Mouse (Mus musculus): ENCODE results near the gene Zfp607b.

Gene Zfp607b

GRCm38 (mm10) chr7:27685220-27685619, 3.9 kb upstream of the Zfp607b start:
- no peak for DNase-seq (ENCODE audit: extremely low spot score, low spot score)

DNA sequence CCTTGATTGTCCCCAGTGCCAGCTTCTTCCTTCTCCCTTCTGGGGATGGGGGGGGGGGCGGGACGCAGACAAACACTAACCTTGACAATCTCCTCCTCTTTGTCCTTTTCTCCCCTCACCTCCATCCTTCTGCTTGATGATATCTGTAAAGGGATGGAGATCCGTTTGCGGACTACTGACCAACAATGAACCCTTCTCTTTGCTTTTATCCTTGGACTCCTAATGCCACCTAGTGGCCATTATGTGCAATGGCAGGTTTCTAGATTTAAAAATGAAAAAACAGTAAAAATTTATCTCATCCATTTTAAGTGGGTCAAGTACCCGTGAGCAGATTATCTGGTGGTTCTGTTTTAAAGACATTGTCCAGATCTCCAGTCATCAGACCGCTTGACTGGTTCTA, 3.5 kb upstream of the Zfp607b start:
- DNase-seq (ENCODE audit: extremely low spot score, low spot score), result peak; percentile 42

DNA sequence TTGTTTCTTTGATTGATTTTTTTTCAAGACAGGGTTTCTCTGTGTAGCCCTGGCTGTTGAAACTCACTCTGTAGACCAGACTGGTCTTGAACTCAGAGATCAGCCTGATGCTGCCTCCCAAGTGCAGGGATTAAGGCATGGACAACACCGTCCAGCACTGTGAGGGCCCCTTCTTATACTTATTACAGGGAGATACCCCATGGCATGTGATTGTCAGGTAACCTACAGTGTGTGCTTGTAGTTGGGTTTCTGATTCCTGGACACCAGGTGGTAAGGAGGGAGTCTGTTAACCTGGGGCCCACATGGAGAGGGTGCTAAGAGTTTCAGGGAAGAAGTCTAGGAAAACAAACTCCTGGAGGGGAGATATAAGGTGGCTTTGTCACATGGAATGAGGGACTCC, 2.1 kb upstream of the Zfp607b start:
- no peak for DNase-seq (ENCODE audit: extremely low spot score, low spot score)

DNA sequence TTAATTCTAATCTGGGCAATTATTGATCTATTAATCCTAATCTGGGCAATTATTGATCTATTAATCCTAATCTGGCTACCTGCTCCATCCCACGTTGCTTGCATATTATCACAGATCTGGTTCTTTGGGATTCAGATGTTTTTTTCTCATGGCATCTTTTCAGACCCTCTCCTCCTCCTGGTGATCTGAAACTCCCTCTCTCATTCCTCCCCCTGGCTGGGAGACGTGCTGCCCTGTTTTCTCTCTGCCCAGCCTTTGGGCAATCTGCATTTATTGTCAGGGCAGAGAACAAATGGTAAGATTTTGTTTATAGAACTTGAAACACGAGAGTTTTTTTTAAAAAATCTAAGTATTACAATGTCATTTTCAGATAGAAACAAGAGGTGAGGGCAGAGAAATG, 1.3 kb upstream of the Zfp607b start:
- DNase-seq (ENCODE audit: extremely low spot score, low spot score), result no peak

- DNase-seq (ENCODE audit: extremely low spot score, low spot score), result peak; percentile 30
Measured at GRCm38 (mm10) chr7:27688246-27688788, 823 bp upstream of the Zfp607b start.

DNA sequence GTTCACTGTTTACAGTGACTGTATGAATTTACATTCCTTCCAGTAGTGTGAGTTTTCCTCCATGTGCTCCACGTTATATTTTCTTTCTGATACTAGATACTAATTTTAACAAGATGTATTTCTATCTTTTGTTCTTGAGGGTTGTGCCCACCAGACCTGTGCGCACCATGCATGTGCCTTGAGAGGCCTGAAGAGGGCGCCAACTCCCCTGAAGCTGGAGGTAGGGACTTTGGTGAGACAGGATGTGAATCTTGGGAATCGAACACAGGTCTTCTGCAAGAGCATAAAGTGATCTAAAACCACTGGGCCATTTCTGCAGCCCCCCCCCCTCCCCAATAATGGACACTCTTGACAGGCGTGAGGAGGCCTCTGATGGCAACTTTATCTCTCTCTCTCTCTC, 1.9 kb downstream of the Zfp607b start:
- peak; percentile 44 for DNase-seq (ENCODE audit: extremely low spot score, low spot score)

GRCm38 (mm10) chr7:27696711-27697110, 7.6 kb downstream of the Zfp607b start:
- no peak for DNase-seq (ENCODE audit: extremely low spot score, low spot score)

- DNase-seq (ENCODE audit: extremely low spot score, low spot score), result no peak
Measured at GRCm38 (mm10) chr7:27710402-27710801, 21.3 kb downstream of the Zfp607b start.

DNA sequence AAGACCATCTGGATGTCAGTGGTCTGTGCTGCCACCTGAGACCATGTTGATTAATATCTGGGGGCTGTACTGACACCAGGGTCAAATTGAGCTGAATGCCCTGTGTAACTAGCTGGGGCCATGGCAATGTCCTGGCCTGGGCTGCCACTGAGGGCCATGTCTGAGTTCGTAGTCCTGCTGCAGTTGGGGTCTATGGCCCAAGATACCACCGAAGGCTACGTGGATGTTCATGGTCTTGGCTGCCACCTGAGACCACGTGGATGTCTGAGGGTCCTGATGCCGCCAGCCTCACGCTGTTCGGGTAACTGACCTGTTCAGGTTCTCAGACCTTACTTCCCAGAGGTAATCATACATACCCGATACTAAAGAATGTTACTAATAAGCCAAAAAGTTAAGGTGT, 32.8 kb downstream of the Zfp607b start:
- DNase-seq (ENCODE audit: extremely low spot score, low spot score), result no peak

DNA sequence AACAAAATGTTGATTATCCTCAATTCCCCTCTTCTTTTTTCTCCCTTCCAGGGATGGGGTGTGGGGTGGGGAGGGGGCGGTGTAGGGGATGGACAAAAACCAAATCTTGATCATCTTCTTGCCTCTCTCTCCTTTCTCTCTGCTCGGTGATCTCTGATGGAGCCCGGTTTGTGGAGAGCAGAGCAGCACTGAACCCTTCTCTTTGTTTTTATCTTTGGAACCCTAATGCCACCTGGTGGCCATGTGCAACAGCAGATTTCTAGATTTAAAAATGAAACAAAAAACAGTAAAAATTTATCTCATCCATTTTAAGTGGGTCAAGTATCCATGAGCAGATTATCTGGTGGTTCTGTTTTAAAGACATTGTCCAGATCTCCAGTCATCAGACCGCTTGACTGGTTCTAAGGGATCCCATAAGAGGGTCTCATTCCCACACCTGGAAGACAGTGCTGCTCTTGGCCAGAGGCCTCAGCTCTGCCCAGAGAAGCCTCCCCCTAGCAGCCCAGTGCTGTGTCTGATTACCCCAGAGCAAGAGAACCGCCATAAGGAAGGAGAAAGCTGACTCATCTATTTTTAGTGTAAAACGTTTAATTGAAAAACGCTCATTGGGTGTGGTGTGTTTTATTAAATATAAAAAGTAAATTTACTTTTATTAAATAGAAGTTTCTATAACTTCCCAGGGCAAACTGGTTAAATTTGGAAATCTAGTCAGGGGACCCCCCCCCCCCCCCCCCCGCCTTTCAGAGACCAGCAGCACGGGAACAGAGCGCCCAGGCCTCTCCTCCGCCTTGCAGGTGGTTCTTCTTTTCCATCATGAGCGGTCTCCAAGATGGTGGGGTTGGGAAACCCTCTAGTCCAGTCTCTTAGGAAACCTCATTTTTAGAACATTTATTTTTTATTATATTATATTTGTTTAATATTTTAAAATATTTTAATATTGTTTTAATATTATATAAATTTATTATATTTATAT, 36.7 kb downstream of the Zfp607b start:
- peak; percentile 37 for DNase-seq (ENCODE audit: extremely low spot score, low spot score)

GRCm38 (mm10) chr7:27727471-27727870, 38.3 kb downstream of the Zfp607b start:
- DNase-seq (ENCODE audit: extremely low spot score, low spot score), result no peak

DNA sequence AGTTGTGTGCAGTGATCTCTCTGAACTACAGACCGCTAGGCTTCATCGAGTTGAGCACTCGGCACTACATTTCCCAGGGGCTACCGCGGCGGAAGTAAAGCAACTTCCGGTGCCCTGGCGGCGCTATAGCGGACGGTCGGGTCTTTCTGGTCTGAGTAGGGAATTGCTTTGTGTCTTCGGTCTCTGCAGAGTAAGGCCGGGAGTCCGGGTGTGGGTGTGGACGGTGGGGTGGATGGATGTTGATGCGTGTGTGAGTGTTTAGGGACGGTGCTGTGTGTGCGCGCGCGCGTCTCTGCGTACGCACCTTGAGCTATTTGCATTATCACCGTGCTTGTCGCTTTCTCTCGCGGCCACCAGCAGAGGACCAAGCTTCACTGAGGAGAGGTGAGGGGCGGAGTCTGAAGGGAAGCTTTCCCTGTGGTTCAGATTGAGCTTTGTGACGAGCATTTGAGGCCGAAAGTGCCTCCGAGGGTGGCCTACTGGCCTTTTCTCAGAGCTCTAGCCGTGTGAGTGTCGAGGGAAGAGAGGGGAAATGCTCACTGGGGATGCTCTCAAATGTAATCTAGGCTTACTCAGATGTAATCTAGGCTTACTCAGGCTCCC, 42.2 kb downstream of the Zfp607b start, which contains the start of gene Zfp60:
Gene Zfp60 (plus strand): TSS at position 109 of the 603 bp plus-strand sequence.
- DNase-seq (ENCODE audit: extremely low spot score, low spot score), result peak; percentile 91

DNA sequence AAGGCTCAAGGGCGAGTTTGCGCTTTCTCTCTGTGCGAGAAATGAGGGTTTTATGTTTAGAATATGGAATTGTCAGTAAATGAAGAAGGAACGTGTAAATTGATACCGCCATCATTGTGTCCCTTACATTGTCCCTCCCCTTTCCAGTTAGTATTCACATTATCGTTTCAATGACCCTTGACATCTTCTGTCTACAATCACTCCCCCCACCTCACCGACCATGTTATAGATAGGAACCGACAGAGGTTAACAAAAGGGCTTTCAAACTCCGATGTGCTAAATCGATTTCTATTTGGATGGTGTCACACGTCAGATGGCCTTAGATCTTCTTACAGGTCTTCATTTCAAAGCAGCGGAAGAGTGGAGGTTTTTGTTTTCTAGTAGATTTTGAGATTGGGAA, 42.8 kb downstream of the Zfp607b start:
- DNase-seq (ENCODE audit: extremely low spot score, low spot score), result peak; percentile 27

GRCm38 (mm10) chr7:27732508-27732907, 43.4 kb downstream of the Zfp607b start:
- DNase-seq (ENCODE audit: extremely low spot score, low spot score), result no peak

DNA sequence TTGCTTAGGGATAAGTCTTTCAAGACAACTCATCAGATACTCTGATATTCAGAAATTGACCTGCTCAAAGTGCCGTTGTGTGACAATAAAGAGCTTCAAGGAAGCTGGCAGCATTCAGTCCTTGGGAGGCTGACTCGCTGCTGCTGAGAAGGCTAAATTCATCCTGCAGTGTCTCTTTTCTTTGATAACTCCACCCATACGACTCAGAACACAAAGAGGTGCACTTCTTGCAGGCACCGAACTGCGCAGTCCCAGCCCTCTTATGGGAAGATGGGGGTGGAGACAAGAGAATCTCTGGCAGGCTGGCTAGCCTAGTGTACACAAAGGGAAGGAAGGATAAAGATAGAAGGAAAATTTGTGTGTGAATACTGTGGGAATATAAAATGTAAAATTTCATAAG, 46.3 kb downstream of the Zfp607b start:
- DNase-seq (ENCODE audit: extremely low spot score, low spot score), result no peak
